8 mouse cellular contexts compared by ENCODE assay signal in the genomic region with DNA sequence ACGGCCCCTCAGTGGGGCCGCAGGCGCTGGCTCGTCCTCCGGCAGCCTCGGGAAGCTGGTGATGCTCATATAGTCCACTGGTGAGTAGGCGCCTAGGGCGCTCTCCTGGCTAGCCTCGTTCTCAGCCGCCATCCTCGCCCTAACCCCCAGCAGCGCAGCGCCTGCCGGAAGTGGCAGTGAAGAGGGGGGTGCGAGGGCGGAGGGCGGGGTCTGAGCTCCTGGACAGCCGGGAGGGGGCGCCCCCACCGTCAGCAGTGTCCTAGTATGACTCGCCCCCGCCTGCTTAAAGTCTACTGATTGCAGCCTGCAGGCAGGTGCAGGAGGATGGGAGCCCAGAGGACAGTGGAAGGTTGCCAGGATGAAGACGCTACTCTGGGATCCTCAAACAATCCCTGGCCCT. TPM values are rescaled to one million over a fixed set of nuclear protein-coding genes. Genes with fewer than 3 reads are reported as not detected.
DNase-seq lines count a peak whose midpoint lies in the region; ATAC-seq and TF ChIP-seq lines count a peak whose summit lies in the region.

No protein-coding gene starts in this region.

- no peak; the same call in 1 of the 2 replicates for TF ChIP-seq RAD21 in CH12.LX (IDR thresholded peaks at IDR 0.05; ENCODE audit: low read depth, low read length)

- H3K4me2 ChIP-seq in CH12.LX (ENCODE audit: insufficient read depth, low read depth, poor library complexity, severe bottlenecking) = peak overlapping the region; percentile 87
- H3K4me2 ChIP-seq in hindbrain, embryonic 11.5 days (replicated peaks; ENCODE audit: low read depth, low read length) = peak overlapping the region; percentile 46
- peak overlapping the region; percentile 64 for H3K4me2 ChIP-seq in lung, embryonic 14.5 days

- peak; percentile 70 for DNase-seq in CH12.LX (ENCODE audit: extremely low read depth)
- peak; percentile 92 to 94 for DNase-seq in cerebellum, adult 18-20 months
- peak; percentile 83 to 84 for DNase-seq in frontal cortex, postnatal 10 days (ENCODE audit: low spot score in 2 of 2)
- peak; percentile 79 for DNase-seq in hindbrain, embryonic 11.5 days (ENCODE audit: low spot score)
- DNase-seq in layer of hippocampus, adult 9-11 months = peak; percentile 92
- DNase-seq in lung, embryonic 14.5 days = peak; percentile 60
- peak; percentile 79 for DNase-seq in testis, postnatal 10 days (ENCODE audit: low spot score)

- TF ChIP-seq EP300 in CH12.LX (IDR thresholded peaks at IDR 0.05; ENCODE audit: low read length) = no peak

- dilution Hi-C loops in CH12.LX (cut with MboI; ENCODE audit: extremely low pct_ligation_motif_present, extremely low pct_unique_long_range_greater_than_20kb, low sequenced_read_pairs) = no loop called here

- peaks cover 0 to 1% of the 10 kb centered on the region in 2 experiments for H3K36me3 ChIP-seq in CH12.LX (replicated peaks in 1 of 2; ENCODE audit: control insufficient read depth in 1 of 2, insufficient read depth in 1 of 2, low read length in 1 of 2)
- H3K36me3 ChIP-seq in hindbrain, embryonic 11.5 days (ENCODE audit: control insufficient read depth, insufficient read depth, low read length) = no peaks in the 10 kb centered on the region
- H3K36me3 ChIP-seq in lung, embryonic 14.5 days (ENCODE audit: insufficient read depth) = no peaks in the 10 kb centered on the region

- no peak overlapping the region for H3K27ac ChIP-seq in CH12.LX (ENCODE audit: insufficient read depth, low read depth)
- peak overlapping the region; percentile 31; the same call in 1 of the 2 replicates for H3K27ac ChIP-seq in hindbrain, embryonic 11.5 days (ENCODE audit: low read depth, low read length)
- no peak overlapping the region for H3K27ac ChIP-seq in lung, embryonic 14.5 days (ENCODE audit: low read depth)
- peak overlapping the region; percentile 90 for H3K27ac ChIP-seq in olfactory bulb, adult 2 months (ENCODE audit: insufficient read depth, low read depth, low read length)

- in situ Hi-C loops in CH12.LX (cut with MboI; ENCODE audit: low pct_ligation_motif_present, low pct_unique_long_range_greater_than_20kb, low sequenced_read_pairs) = loop anchor here (5.0 to 25.0 kb wide), 3 partner anchors 78 to 248 kb away; partner anchors contain the start of genes Gss and Procr

- H3K27me3 ChIP-seq in CH12.LX (replicated peaks) = peaks cover 38% of the 10 kb centered on the region
- no peaks in the 10 kb centered on the region for H3K27me3 ChIP-seq in hindbrain, embryonic 11.5 days (ENCODE audit: control insufficient read depth, insufficient read depth, low read length)
- H3K27me3 ChIP-seq in lung, embryonic 14.5 days (ENCODE audit: insufficient read depth, low read length) = peaks cover 5% of the 10 kb centered on the region; the same call in 1 of the 2 replicates

- peak; percentile 70 for TF ChIP-seq POLR2A in CH12.LX (IDR thresholded peaks at IDR 0.05; ENCODE audit: low read depth, low read length)
- no peak for TF ChIP-seq POLR2A in olfactory bulb, adult 2 months (IDR thresholded peaks at IDR 0.05; ENCODE audit: insufficient read depth, low read depth, low read length)

- peak in 1 of 2 experiments; percentile 77; a peak in 2 of 4 replicates for TF ChIP-seq CTCF in CH12.LX (conservative IDR thresholded peaks at IDR 0.05 in 1 of 2, IDR thresholded peaks at IDR 0.05 in 1 of 2; ENCODE audit: low read depth in 2 of 2, low read length in 2 of 2)
- TF ChIP-seq CTCF in lung, embryonic 14.5 days (IDR thresholded peaks at IDR 0.05; ENCODE audit: low read depth) = peak; percentile 42; the same call in 1 of the 2 replicates
- TF ChIP-seq CTCF in olfactory bulb, adult 2 months (IDR thresholded peaks at IDR 0.05; ENCODE audit: insufficient read depth, low read depth, low read length) = peak; percentile 37

- peak; percentile 22 for ATAC-seq in hindbrain, embryonic 11.5 days (ENCODE audit: low FRiP score)
- no peak for ATAC-seq in lung, embryonic 14.5 days (ENCODE audit: insufficient read depth)

- H3K4me1 ChIP-seq in CH12.LX (ENCODE audit: control insufficient read depth in 1 of 2, insufficient read depth in 2 of 2) = peaks cover 5 to 21% of the 10 kb centered on the region in 2 experiments; a peak in 3 of 4 replicates
- H3K4me1 ChIP-seq in hindbrain, embryonic 11.5 days (replicated peaks; ENCODE audit: control insufficient read depth, insufficient read depth, low read length) = no peaks in the 10 kb centered on the region
- H3K4me1 ChIP-seq in lung, embryonic 14.5 days (ENCODE audit: insufficient read depth) = 0 out of 2 replicates have a peak, but pooled peaks cover 5% of the 10 kb centered on the region
- peaks cover 19% of the 10 kb centered on the region for H3K4me1 ChIP-seq in olfactory bulb, adult 2 months (ENCODE audit: control insufficient read depth, insufficient read depth, low read length)

- no peaks in the 10 kb centered on the region for H3K79me2 ChIP-seq in CH12.LX (replicated peaks; ENCODE audit: control insufficient read depth, extremely low read depth, insufficient read depth, poor library complexity, severe bottlenecking)

- peak overlapping the region; percentile 18 to 59 (median 32) for H3K4me3 ChIP-seq in CH12.LX (replicated peaks in 1 of 3; ENCODE audit: low read depth in 2 of 3, low read length in 2 of 3, poor library complexity in 1 of 3)
- H3K4me3 ChIP-seq in hindbrain, embryonic 11.5 days (ENCODE audit: low read depth, low read length) = peak overlapping the region; percentile 51
- peak overlapping the region; percentile 32 for H3K4me3 ChIP-seq in lung, embryonic 14.5 days (ENCODE audit: low read depth, low read length)
- H3K4me3 ChIP-seq in olfactory bulb, adult 2 months (ENCODE audit: insufficient read depth, low read depth, low read length) = peak overlapping the region; percentile 88

- H3K9ac ChIP-seq in CH12.LX (ENCODE audit: insufficient read depth, low read depth) = peak overlapping the region; percentile 53
- H3K9ac ChIP-seq in hindbrain, embryonic 11.5 days (ENCODE audit: low read depth, low read length) = peak overlapping the region; percentile 85
- peak overlapping the region; percentile 39; the same call in 1 of the 2 replicates for H3K9ac ChIP-seq in lung, embryonic 14.5 days

- WGBS in hindbrain, embryonic 11.5 days = under 1% methylated on average over 22 of the region's 23 CpGs
- 1% methylated on average over 23 of the region's 23 CpGs for WGBS in lung, embryonic 14.5 days
- 2% methylated on average over 22 of the region's 23 CpGs for WGBS in olfactory bulb, adult 2 months

- H3K9me3 ChIP-seq in CH12.LX (replicated peaks; ENCODE audit: low read length) = no peaks in the 10 kb centered on the region
- H3K9me3 ChIP-seq in hindbrain, embryonic 11.5 days (ENCODE audit: control insufficient read depth, low read length) = no peaks in the 10 kb centered on the region
- no peaks in the 10 kb centered on the region for H3K9me3 ChIP-seq in lung, embryonic 14.5 days (ENCODE audit: low read depth, low read length)

TF ChIP-seq in CH12.LX, 34 proteins besides CTCF, POLR2A, EP300 and RAD21 (continues in another document):
- TF ChIP-seq USF2 (conservative IDR thresholded peaks at IDR 0.05; ENCODE audit: low read depth, low read length) (no peak; the same call in 1 of the 2 replicates), BHLHE40 (IDR thresholded peaks at IDR 0.05; ENCODE audit: low read depth, low read length) (peak; percentile 31; the same call in 1 of the 2 replicates), GABPA (IDR thresholded peaks at IDR 0.05; ENCODE audit: insufficient replicate concordance, low read depth, low read length) (no peak), JUND (conservative IDR thresholded peaks at IDR 0.05; ENCODE audit: low read depth, low read length) (no peak), MAFK (IDR thresholded peaks at IDR 0.05; ENCODE audit: insufficient replicate concordance, low read length) (no peak), SIN3A (IDR thresholded peaks at IDR 0.05; ENCODE audit: low read length) (no peak), MAX (IDR thresholded peaks at IDR 0.05; ENCODE audit: low read length) (peak; percentile 84), TCF12 (IDR thresholded peaks at IDR 0.05; ENCODE audit: low read depth, low read length) (peak; percentile 58; the same call in 1 of the 2 replicates), MEF2A (IDR thresholded peaks at IDR 0.05; ENCODE audit: borderline replicate concordance, low read depth, low read length) (peak; percentile 46; the same call in 1 of the 2 replicates), ZC3H11A (IDR thresholded peaks at IDR 0.05; ENCODE audit: low read depth, low read length) (no peak), KAT2A (IDR thresholded peaks at IDR 0.05; ENCODE audit: insufficient replicate concordance, low read length) (no peak), SMC3 (IDR thresholded peaks at IDR 0.05; ENCODE audit: low read depth, low read length) (peak; percentile 49), ETS1 (conservative IDR thresholded peaks at IDR 0.05; ENCODE audit: low read depth, low read length) (peak; percentile 25), POLR2AphosphoS2 (IDR thresholded peaks at IDR 0.05; ENCODE audit: low read depth, low read length) (no peak), USF1 (IDR thresholded peaks at IDR 0.05; ENCODE audit: low read depth, low read length) (no peak)

RNA-seq across cellular contexts. Expression of gene Acss2, which starts 3.1 kb away (rescaled TPM):
- total RNA-seq in CH12.LX (2012; rRNA removed) (5.6 and 10.0 TPM in 2 replicates), CH12.LX (2014; rRNA removed) (8.6 and 11.0 TPM in 2 replicates)
- polyA plus RNA-seq in CH12.LX (2012; ENCODE audit: insufficient read length, low read depth) = 3.0 and 3.4 TPM in 2 replicates
- 23.3 and 24.1 TPM in 2 replicates for polyA plus RNA-seq in hindbrain, embryonic 11.5 days (2014; fragmentation: Nextera tagmentation; extraction: Ambion mirVana)
- 7.5 and 7.9 TPM in 2 replicates for polyA plus RNA-seq in lung, embryonic 14.5 days (2014; fragmentation: Nextera tagmentation; extraction: Ambion mirVana)
- not detected in 2 replicates for polyA plus RNA-seq in olfactory bulb, adult 2 months (2012; ENCODE audit: insufficient read depth, insufficient read length, low replicate concordance, missing spikeins)

RNA-seq across cellular contexts. Expression of gene Ggt7, which starts 3.4 kb away (rescaled TPM):
- 11.4 and 16.5 TPM in 2 replicates for total RNA-seq in CH12.LX (2012; rRNA removed)
- total RNA-seq in CH12.LX (2014; rRNA removed) = 1.7 and 2.5 TPM in 2 replicates
- polyA plus RNA-seq in CH12.LX (2012; ENCODE audit: insufficient read length, low read depth) = 1.7 and 2.9 TPM in 2 replicates
- polyA plus RNA-seq in hindbrain, embryonic 11.5 days (2014; fragmentation: Nextera tagmentation; extraction: Ambion mirVana) = 8.8 and 13.0 TPM in 2 replicates
- 2.1 and 2.6 TPM in 2 replicates for polyA plus RNA-seq in lung, embryonic 14.5 days (2014; fragmentation: Nextera tagmentation; extraction: Ambion mirVana)
- not detected in 2 replicates for polyA plus RNA-seq in olfactory bulb, adult 2 months (2012; ENCODE audit: insufficient read depth, insufficient read length, low replicate concordance, missing spikeins)

RNA-seq across cellular contexts. Expression of gene Ncoa6, which starts 41.0 kb away (rescaled TPM):
- total RNA-seq in CH12.LX (2012; rRNA removed) (5.9 and 6.2 TPM in 2 replicates), CH12.LX (2014; rRNA removed) (5.2 and 5.4 TPM in 2 replicates)
- polyA plus RNA-seq in CH12.LX (2012; ENCODE audit: insufficient read length, low read depth) = 17.0 and 20.6 TPM in 2 replicates
- polyA plus RNA-seq in hindbrain, embryonic 11.5 days (2014; fragmentation: Nextera tagmentation; extraction: Ambion mirVana) = 29.5 and 34.8 TPM in 2 replicates
- 27.1 and 28.4 TPM in 2 replicates for polyA plus RNA-seq in lung, embryonic 14.5 days (2014; fragmentation: Nextera tagmentation; extraction: Ambion mirVana)
- 44.1 TPM in 1 of 2 replicates, not detected in the other for polyA plus RNA-seq in olfactory bulb, adult 2 months (2012; ENCODE audit: insufficient read depth, insufficient read length, low replicate concordance, missing spikeins)

Comparison
In these comparisons a context has a peak if more than half of its experiments do, and no peak if none do; other contexts are left out.
1. H3K27ac ChIP-seq: peak in hindbrain, embryonic 11.5 days (single experiment) and olfactory bulb, adult 2 months (single experiment); none in CH12.LX (single experiment) and lung, embryonic 14.5 days (single experiment).
2. H3K4me3 ChIP-seq: peak in every context shown above with its lines; median percentile 88 in olfactory bulb, adult 2 months; 51 in hindbrain, embryonic 11.5 days; 32 in CH12.LX; 32 in lung, embryonic 14.5 days.
3. Peak in every context shown above with its lines, with median percentiles within 50 percentile points of each other: DNase-seq, H3K4me2 ChIP-seq and H3K9ac ChIP-seq.